Mouse (Mus musculus) skeletal muscle tissue, adult 2 months (tissue): ENCODE measurements around the gene Dbh.

Experiments used
- DNase-seq: peaks from one replicate; pipeline ENCODE4 v3.0.0-alpha.2; 2012; ENCODE audit warnings: low read depth, low spot score

Dbh gene

DNA sequence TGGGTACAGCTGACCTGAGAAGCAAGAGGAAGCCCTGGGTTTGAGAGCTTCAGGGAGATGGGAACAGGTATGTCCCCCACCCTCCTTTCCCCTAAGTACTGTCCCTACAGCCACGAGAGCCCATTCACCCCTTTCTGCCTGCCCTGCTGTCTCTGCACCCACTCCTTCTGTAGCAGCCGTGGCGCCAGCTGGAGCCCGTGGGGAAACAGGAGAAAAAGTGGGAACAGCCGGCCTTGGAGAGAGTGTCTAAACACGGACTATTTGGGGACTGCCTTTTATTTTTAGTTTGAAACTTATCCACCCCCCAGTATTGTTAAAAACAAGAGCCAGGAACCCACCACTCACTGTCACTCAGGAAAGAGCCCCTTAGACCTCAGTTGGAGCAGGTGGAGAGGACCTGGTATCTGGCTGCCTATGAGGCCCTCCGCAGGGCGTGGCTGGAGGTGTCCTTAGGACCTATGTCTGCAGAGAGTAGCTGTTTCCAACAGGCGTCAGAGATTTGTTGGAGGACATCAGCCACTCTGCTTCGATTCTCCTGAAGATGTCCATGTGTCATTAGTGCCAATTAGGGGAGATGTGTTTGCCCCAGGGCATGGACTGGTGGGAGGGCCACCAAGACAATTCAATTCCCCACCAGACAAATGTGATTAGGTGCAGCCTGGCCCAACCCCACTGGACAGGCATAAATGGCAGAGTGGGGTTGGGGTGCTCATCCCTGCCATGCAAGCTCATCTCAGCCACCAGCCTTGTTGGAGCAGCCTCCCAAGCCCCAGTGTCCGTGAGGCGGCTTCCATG, at the start of gene Dbh:
Gene Dbh, plus strand, starts transcription at position 438 of the 795 bp plus-strand sequence.
- no peak for DNase-seq

- no peak for DNase-seq
Observed at GRCm38 (mm10) chr2:27118452-27118851, 46.6 kb upstream of the Dbh start.

GRCm38 (mm10) chr2:27119766-27120165, 45.3 kb upstream of the Dbh start:
- no peak for DNase-seq

DNA sequence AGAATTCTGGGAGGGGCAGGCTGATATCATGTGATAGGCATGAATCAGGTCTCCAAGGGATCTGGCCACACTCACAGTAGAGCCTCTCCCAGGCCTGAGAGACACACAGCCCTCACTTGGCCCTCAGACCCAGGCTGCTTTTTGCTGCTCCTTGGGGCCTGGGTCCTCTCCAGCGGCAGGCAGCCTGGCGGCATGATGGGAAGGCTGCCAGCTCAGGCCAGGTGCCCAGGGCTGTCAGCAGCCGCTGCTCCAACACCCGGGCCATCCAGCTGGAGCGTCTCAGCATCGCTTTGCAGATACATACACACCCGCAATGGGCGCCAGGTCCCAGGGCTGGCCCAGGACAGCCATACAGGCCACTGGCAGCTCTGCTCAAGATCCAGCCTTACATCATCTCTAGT, 44.8 kb upstream of the Dbh start:
- DNase-seq = peak; percentile 68

DNA sequence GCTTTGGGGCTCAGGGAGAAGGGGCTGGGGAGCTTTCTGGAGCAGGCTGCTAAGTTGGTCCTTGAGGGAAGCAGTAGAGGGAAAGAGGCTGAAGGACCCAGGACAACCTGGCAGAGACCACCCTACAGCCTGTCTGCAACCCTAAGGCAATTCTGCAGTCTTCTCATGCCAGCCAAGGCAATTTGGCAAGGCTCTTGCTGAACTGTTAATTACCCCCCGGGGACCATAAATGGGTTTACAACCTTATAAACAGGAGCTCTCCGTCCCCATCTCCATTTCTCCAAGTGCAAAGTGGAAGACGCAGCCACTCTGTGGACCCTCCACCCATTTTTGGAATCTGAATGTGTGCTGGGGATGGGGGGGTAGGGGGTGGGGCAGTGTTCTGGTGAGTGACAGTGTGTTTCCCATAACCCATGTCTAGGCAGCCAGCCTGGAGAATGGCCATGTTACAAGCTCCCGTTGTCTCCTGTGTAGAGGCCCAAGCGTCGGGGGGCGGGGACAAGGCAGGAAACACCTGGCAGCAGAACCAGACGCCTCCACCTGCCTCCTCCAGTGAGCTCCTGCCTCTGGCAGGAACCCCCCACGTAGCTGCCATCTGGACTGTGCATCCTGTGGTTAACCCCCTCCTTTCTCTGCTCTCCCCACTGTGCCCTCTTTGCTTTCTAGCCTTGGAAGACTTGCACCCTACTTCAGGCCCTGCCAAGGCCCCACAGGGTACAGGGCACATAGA, 43.2 kb upstream of the Dbh start:
- peak; percentile 13 for DNase-seq

GRCm38 (mm10) chr2:27122578-27122977, 42.5 kb upstream of the Dbh start:
- DNase-seq = no peak

GRCm38 (mm10) chr2:27123121-27123520, 41.9 kb upstream of the Dbh start:
- DNase-seq = no peak

GRCm38 (mm10) chr2:27125979-27126378, 39.1 kb upstream of the Dbh start:
- DNase-seq = peak; percentile 14

- no peak for DNase-seq
Observed at GRCm38 (mm10) chr2:27126496-27126895, 38.5 kb upstream of the Dbh start.

DNA sequence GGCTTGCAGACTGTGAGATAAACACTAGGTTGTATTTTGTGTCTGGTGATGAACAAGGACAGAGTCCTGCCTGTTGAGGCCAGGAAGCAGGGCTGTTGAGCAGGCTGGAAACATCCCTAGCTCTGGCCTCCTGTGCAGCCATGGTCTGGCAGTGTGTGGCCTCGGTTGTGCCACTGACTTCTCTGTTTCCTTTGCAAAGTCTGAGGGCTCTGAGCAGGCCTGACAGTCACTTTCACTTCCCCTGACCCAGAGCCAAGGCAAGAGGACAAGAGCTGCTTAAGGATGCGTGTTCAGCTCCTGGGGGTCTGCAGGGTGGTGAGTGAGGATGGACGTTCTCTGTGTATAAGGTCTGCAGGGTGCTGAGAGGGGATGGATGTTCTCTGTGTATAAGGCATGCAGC, 36.0 kb upstream of the Dbh start:
- no peak for DNase-seq

DNA sequence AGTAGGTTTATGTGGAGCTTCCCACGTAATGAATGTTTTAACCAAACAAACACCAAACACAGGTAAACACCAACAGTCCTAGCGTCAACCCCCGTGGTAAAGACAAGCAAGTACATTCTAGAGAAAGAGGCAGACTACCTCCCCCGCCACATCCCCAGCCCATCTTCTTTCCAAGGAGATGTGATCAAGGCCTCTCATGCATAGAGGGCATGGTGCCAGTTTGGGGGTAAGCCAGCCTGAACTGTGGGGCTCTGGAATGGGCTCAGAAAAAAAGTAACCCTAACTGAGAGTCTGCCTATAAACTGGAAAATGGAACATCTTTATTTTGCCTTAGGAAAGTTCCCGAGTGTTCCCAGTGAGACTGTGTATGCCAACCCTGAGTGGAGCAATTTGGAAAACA, 29.1 kb upstream of the Dbh start:
- no peak for DNase-seq

DNA sequence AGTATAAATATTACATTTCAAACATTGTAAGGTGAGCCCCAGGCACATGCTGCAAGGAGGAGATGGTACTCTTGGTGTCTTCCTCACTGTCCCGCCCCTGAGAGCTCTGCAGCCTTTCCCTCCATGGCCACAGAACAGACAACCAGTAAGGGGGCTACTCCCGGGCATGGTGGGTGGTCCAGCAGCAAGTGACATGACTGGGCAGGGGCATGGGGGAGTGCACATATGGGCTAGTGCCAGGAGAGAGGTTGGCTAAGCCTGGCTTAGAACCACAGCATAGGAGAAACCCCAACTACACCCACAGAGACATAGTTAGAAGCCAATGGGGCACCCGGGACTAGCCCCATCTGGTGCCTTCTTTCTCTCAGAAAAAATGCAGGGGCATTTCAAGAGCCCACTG, 28.7 kb upstream of the Dbh start:
- no peak for DNase-seq

DNA sequence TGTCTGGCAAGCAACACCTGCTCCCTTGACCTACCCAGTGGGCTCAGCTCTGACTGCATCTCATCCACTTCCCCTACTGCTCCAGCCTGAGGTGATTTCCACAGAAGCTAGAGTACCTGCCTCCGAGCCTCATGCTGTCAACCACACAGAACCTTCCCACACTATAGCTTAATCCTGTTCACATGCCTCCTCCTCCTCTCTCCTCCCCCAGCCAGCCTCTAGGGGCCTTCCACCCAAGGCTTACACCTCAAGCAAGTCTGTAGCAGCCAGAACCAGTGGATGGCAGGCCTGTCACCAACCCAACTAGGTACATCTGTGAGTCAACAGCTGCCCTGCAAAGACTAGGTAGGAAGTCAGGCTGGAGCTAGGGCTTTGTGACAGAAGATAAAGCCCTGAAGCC, 28.2 kb upstream of the Dbh start:
- no peak for DNase-seq

DNA sequence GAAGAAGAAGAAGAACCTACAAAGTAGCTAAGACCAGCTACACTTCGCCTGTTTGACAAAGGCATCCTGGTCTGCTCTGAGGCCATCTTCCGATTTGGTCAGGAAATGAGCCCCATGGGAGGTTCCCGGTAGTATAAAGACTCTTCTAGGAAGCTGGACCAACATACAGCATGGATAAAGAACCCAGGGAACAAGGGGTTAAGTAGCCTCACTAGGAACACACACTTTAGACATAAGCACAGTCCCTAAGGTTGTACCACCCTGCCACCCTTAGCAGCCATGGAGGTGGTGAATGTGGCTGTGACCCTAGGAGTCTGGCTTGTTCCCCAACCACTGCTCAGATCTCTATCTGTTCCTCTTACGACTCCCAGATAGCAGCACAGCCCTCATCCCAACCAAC, 26.7 kb upstream of the Dbh start:
- no peak for DNase-seq

DNA sequence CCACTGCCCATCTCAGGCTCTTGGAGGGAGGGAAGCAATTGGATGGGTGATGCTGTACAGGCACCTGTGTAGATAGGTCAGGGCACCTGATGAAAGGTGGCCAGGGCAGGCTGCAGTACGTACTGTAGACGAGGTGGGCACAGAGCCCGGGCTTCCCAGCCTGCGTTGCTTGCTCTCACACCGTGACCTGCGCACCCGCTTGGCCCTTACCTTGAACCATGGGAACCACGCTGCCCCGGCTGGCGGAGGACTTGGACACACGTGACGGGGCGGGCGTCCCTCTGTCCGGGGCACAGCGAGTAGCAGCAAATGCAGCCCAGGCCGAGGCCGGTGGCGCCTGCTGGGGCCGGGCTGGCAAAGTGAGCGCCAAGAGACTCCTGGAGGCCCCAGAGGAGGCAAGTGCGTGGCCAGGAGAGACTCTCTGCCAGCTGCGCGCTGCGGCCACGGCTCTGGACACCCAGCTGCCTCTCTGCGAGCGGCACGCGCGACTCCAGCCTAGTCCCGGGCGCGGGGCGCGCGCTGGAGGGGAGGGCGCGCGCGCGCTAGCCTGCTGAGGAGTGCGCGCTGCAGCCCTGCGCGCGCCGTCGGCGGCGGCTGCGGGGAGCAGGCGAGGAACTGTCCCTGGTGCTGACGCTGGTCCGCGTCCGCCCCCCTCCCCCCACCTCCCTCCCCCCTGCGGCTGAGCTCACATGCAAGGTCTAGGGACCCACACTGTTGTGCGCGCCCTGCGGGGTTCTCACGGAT, 22.9 kb upstream of the Dbh start, which contains the start of gene Fam163b:
Gene Fam163b, minus strand, starts transcription at position 542 of the 744 bp plus-strand sequence.
- no peak for DNase-seq

DNA sequence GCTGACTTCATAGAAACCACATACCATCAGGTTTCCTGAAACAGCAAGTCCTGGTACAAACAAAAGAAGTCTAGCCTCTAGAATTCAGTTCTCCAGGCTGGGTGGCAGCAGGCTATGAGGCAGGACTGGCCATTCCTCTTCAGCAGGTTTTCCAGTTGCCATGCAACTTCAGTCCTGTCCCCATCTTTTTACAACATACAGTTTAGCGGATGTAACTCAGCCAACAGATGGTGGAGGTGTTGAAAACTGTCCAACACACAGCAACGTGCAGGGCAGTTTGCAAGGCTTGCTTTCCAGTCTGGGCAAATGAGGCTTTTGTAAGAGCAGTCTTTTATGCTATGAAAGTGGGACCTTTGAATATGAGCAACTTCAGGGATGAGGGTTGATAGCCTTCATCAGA, 20.1 kb upstream of the Dbh start:
- DNase-seq = no peak

DNA sequence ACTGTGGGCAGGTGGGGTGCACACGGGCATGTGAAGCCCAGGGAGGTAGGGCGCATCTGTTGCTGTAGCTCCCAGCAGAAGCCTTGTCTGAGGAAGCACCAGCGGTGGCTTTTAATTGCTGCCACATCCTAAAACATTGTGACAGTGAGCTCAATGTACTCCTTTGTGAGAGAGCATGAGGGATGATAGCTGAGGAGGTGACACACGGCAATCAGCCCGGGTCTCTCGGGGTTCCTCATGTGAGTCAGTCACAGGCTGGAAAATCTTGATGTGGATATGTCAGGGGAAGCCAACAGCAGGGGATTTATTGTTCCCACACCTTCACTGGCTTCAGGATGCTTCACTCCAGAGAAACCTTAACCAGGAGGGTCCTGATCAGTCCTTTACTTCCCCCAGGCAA, 18.2 kb upstream of the Dbh start:
- DNase-seq = no peak

- DNase-seq = no peak
Observed at GRCm38 (mm10) chr2:27149457-27149856, 15.6 kb upstream of the Dbh start.

DNA sequence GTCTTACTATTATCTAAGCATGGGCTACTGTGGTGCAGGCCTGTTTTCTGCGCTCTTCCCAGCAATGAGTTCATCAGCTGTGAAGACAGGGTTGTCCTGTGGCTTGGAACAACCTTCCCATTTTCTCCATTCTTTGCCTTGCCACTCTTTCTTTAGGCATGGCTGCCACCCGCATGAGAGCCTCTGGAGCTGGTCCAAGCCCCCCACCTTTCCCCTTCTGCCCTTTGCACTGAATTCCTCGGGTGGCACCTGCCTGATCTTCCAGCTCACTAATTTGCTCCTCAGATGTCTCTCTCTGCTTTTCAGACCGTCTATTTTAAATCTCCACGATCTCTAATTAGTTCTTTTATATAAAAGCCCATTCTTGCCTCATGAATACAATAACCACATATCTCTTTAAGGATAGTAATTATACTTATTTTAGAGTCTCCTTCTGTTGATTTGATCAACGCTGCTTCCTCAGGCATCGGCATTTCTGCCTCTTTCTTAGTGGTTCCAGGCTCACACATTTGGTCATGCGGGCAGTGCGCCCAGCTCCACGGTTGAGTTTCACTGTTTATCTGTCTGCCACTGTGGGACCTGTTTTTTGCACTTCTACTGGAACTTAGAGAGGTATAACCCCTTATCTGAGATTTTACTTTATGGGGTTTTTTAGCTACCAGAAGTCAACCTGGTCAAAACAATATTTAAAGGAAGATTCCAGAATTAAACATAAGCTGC, 10.4 kb upstream of the Dbh start:
- DNase-seq = no peak

DNA sequence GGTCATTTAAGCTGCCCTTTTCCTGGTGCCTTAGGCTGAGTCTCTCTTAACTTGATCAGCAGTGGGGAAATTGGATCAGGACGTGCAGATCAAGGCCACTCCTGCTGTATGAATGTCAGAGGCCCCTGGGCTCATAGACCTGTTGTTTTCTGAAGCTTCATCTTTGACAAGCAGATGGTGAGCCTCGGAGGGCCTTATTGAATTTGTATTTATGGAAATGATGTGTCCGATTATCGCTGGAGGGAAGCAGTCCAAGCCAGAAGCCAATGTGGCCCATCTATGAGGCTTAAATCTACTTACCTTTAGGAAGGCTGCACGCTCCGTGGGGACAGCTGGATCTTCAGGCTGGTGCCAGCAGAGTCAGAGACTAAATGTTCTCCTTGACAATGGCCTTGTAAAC, 8.4 kb upstream of the Dbh start:
- DNase-seq = no peak

- no peak for DNase-seq
Observed at GRCm38 (mm10) chr2:27161526-27161925, 3.5 kb upstream of the Dbh start.

- DNase-seq = no peak
Observed at GRCm38 (mm10) chr2:27162656-27163055, 2.4 kb upstream of the Dbh start.
